Mouse (Mus musculus) bone marrow, adult 2 months (tissue): Measurements from ENCODE around the gene Tfr2.

Experiments used
- CTCF ChIP-seq: fragments of 200-500 bp; IDR thresholded peaks from 2 replicates; pipeline ENCODE4 v1.5.1; 2011; ENCODE audit warnings: low read length, control low read depth; ENCODE audit not compliant: control insufficient read depth, insufficient read depth
- POLR2A ChIP-seq: fragments of 200-500 bp; IDR thresholded peaks from 2 replicates; pipeline ENCODE4 v1.6.1; 2011; ENCODE audit warnings: low read depth, mild to moderate bottlenecking, control low read depth, low read length, borderline replicate concordance; ENCODE audit not compliant: control insufficient read depth

DNA sequence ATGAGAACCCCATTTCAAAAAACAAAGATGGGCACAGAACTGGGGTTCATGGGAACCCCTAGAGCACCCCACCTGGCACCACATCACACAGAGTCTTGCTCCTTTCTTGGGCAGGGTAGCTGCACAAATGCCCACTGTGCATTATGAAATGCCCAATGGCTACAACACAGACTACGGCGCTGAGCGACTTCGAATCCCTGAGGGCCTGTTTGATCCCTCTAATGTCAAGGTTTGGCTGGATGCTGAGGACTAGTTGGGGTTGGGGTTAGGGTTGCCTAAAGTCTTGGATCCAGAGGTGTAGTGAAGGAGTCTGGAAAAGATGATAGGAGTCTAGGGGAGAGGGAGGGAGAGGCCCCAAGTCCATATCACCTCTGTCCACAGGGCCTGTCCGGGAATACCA is 3.2 kb upstream of the Tfr2 start:
- TF ChIP-seq POLR2A (no peak), CTCF (no peak)
